Mouse (Mus musculus): Measurements from ENCODE around the gene Atg4d.

- no peak for TF ChIP-seq EP300 (IDR thresholded peaks at IDR 0.05; ENCODE audit: insufficient read depth, low read depth, low read length)
- TF ChIP-seq POLR2A (IDR thresholded peaks at IDR 0.05; ENCODE audit: insufficient read depth, low read depth, low read length), result no peak
Observed at GRCm38 (mm10) chr9:21305065-21305464, 40.0 kb downstream of the Atg4d start.
